Mouse (Mus musculus): ENCODE measurements around the gene V1ra8.
A peak's percentile ranks its signal among the peaks of the same experiment; 100 is the strongest.
"Not testable (repeated sequence)": the region's sequence is repeated elsewhere in the genome, so short reads cannot be mapped to it uniquely, and the experiment has no call there.

V1ra8 gene

DNA sequence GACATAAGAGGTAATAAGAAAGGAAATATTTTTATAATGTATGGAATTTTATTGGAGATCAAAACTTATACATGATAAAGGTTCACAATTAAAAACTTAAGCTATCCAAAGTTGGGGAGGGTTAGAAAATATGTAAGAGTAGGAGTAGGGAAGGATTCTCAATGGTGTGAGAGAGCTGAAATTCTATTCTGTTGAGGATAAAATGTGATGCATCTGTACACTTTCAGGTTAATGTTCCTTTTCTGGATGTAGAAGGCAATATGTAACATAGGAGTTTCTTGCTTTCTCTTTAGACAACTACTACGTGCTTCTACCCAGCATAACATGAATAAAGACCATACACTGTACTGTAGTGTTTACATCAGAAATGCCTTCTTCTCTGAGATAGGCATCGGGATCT, at the start of gene V1ra8:
V1ra8 (plus strand) TSS at position 301 of the 400 bp plus-strand sequence.
- DNase-seq (ENCODE audit: low read depth, low spot score): not testable (repeated sequence)

DNA sequence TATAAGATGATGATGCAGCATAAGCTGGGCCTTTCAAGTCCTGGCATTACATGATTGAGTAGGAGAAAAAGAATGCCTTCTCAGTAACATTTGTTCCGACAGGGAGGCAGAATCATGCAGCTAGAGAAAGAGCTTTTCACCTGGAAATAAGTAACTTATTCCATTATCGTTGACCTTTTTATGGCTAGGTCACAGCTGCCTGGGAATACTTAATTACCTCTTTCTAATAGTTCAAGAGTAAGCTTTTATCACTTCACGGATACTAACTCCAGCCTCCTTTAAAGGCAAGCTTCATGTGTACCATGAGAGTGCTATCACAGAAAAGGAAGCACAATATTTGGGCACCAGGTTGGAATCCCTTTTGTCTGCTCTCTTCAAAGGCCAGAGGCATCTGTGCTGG, 42.5 kb upstream of the V1ra8 start:
- DNase-seq (ENCODE audit: low read depth, low spot score): no peak

DNA sequence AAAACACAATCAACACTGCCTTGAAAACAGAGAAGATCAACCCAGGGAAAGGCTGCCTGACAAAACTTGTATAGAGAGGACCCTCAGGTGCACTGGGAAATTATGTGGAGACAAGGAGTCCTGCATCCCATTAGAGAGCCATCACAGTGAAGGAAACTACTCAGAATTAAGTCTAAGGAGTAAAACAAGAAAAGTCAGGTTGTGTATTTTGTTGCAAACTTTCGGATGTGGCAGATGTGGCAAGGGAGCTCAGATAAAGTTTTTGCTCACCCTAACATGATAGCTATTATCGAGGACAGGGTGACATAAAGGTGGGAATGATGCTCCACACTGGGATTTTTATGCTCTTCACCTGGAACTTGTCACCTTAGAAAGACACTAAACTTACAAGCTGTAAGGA, 28.1 kb upstream of the V1ra8 start, which contains the start of gene Vmn1r52:
Vmn1r52 (plus strand) TSS at position 301 of the 400 bp plus-strand sequence.
- no peak for DNase-seq (ENCODE audit: low read depth, low spot score)

DNA sequence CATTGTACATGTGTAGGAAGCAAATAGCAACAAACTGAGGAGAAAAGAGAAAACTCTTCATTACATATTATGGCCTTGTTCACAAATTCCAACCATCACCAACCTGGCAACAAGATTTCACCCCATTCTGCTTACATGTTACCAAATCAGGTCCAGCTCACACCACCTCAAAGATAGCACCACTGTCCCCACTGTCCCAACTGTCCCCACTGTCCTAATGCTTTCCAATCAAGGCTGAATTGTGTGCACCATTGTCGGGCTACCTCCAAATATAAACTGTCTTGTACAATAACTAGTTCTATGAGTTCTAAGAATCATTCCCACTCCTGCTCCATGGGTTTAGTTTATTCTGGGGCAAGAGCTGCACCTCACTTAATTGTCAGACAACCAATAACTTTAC, 21.7 kb downstream of the V1ra8 start, which contains the start of gene Vmn1r53:
Vmn1r53 (minus strand) TSS at position 101 of the 400 bp plus-strand sequence.
- DNase-seq (ENCODE audit: low read depth, low spot score): no peak

DNA sequence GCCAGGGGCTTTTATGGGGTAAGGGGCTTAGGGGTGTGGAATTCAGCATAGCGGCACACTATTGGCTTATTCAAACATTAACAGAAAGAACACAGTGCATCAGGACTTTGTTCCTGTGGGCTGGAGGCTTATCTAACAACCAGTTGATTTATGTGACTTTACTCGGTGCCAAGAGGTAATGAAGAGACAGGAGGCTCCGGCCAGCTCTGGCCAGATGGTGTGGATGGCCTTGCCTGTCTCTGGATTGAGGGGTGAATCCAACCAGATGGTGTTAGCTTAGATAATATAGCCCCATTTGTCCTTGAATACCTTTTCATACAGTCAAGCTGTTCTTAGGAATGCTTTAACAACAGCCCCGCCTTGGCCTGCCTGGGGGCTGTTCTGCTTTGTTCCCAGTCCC, 29.5 kb downstream of the V1ra8 start:
- DNase-seq (ENCODE audit: low read depth, low spot score): peak; percentile 42

DNA sequence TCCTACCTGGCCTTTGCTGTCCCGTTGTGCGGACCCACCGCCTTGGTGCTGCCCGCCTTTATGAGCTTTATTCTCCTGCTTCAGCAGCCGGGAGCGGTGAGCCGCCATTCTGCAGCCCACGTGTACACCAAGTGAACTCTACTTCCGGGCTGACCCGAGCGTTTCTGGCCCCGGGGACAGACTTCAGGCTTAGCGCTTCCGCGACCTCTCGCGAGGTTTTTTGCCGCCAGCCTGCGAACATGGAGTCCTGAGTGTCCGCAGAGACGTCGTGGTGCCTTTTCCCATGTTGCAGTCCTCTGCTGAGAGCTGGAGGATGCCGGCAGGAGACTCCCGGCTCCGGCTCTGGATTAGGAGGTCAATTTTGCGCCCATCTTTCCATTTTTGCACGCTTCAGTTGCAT, 30.1 kb downstream of the V1ra8 start:
- DNase-seq (ENCODE audit: low read depth, low spot score): peak; percentile 83

DNA sequence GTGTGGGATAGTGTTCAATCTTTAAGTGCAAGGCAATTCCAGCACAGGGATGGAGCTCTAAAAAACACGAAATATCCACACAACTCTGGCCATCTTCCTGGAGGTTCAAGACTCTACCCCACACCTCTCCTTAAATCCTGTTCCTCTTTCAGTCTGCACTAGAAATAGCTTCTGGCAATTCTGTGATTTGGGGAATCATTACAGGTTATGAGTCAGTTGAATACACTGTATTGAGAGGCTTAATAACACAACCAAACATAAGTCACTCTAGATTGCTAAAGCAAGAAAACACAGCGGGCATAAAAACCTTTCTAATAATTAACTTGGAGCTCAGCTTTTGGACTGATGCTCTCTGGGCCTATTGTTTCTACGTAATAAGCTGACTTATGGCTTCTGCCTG, 41.4 kb downstream of the V1ra8 start:
- DNase-seq (ENCODE audit: low read depth, low spot score): no peak

DNA sequence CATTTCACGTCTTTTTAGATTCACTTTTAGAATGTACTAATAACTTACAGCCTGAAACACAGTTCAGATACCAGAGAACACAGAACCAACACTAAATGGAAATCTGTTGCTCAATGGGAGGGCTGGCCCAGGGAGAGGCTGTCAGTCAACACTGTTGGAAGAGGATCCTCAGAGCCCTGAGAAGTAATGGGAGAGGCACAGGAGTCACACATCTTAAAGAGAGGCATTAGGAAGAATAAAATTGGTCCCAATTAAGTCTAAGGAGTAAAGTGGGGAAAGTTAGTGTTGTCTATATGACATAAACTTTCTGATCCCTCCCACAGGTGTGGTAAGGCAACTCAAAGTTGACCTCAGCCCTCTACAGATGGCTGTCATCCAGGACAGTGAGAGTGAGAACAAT, 43.4 kb downstream of the V1ra8 start, which contains the start of gene Vmn1r54:
Vmn1r54 (plus strand) TSS at position 301 of the 400 bp plus-strand sequence.
- DNase-seq (ENCODE audit: low read depth, low spot score): no peak
